Mouse (Mus musculus): ENCODE measurements around the gene Ptrh2. TPM values are rescaled to one million over a fixed set of nuclear protein-coding genes. Genes with fewer than 3 reads are reported as not detected.

Gene Ptrh2
- total RNA-seq (2015): 11.8 and 12.2 TPM in 2 replicates
- total RNA-seq (2017): 12.9 and 14.6 TPM in 2 replicates

DNA sequence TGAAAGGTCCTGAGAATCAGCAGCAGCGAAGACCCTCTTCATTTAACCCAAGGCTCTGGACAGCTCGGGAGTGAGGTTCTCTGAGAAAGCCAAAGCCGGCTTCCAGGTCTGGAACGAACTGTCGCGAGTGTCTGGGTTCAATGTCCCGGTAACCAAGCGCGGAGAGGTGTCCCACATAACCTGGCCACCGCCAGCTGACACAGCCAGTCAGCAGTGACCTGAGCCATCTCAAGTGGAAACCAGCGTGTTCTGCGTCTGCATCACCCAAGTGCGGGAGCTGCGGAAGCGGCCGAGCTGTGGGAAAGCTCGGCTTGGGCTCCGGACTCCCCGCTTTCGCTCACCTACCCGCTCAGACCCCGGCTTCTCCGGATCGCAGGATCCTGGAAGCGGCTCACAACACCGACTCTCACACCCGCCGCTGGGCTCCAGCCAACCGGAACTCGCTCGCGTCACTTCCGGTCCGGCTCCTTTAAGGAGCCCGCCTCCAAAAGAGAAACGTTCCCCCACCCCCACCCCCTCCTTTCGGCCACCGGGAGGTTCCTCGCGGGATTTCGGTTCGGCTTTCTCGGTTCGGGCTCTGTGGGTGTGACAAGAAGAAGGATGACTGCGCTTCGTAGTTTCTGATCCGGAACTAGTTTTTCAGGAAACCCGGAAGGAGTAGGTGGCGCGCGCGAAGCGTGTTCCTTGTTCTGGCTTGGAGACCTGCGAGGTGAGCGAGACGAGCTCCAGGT, at the start of gene Ptrh2, which contains the start of gene Vmp1:
TSS of gene Ptrh2 (plus strand) at position 591 of the 731 bp plus-strand sequence.
TSS of gene Vmp1 (minus strand) at position 442 of the 731 bp plus-strand sequence.
- ATAC-seq (ENCODE audit: poor library complexity, severe bottlenecking): peak; percentile 98

DNA sequence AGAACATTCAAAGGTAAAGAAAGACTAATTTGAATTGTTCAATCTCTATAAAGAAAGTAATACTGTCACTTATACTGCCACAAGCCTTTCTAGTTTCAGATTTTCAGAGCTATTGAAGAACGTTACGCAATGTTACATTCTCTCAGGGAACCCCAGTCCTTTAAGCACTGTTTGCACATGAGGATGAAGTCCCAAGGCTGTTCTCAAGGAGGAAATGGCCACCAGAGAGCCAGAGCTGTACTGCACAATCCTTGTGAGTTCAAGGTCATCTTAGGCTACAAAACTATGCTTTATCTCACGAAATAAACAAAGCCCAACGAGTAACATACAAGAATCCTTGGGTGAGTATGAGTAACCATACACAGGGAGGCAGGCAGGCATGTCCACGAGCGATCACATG, 49.4 kb upstream of the Ptrh2 start:
- ATAC-seq (ENCODE audit: poor library complexity, severe bottlenecking): no peak

DNA sequence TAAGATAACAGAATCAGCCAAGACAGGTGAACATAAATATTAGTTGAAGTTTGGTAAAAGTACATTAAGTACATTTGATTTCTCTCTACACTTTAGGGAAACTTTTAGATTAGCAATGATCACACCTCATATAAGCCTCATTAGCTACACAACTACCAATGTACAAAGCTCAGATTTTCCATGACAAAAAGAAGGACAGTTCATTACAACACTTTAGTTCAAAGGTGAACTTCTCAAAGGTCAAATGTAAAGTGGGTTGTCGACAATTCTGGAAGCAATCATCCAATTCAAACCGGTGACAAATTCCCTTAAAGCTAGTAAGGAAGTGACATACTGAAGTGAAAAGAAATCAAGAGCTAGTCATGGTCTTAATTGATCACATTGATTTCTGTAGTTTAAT, 46.1 kb upstream of the Ptrh2 start:
- ATAC-seq (ENCODE audit: poor library complexity, severe bottlenecking): no peak

DNA sequence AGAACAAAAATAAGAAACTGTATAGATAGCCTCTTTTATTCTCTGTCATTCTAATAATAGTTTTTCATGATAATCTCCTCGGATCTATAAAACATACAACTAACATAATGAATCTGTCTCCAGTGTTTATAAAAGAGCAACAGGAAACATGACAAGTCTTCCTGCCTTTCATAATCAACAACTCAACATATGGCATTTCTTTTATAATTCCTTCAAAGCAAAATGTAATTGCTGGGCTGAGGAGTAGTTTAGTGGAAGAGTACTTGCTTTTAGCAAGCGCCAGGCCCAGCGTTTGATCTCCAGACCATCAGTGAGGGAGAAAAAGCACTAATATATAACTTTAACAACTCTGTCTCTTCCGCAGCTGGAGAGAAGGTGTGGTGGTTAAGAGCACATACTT, 42.1 kb upstream of the Ptrh2 start:
- ATAC-seq (ENCODE audit: poor library complexity, severe bottlenecking): no peak

DNA sequence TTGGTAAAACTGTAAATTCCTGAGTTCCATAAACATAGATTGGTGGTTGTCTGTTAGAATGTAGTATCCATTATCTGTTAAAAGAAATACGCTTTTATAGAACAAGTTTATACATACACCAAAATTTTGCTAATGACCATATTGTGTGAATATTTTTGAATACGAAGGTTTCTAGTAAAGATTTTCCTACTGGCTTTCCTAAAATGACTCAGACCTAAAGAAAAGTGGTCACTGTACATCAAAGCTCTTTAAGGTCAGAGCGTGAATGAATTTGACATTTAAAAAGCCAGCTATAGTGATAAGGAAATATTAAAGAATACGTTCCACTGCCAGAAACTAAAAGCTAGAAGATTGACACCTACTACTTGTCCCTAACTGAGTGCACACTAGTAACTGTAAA, 39.2 kb upstream of the Ptrh2 start:
- no peak for ATAC-seq (ENCODE audit: poor library complexity, severe bottlenecking)

DNA sequence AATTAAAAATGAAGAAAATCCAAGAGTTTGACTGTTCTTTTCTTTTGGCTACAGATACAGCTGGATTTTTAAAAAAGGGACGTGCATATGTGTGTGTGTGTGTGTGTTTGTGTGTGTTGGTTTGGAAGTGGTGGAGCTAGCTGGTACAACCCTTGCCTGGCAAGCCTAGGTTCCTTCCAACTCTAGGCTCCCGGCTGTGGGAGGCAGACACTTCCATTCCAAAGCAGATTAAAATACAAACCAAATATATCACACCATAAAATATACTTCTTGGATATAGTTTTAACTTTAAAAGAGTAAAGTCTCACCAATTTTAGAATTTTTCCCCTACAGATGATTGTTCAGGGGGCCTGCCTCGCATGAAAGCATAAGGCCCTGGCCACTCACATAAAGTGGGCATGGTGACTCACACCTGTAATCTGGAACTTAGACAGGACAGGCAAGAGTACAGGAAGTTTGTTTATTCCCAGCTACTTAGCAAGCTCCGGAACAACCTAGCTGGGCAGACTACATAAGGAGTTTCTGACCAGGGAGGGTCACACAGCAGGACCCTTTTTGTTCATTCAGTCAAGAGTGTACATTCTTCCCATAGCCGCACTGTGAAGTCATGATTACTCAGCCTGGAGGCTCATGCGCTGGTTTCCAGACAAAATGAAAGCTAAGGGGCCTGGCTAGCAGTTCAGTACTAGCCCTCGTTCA, 37.5 kb upstream of the Ptrh2 start:
- ATAC-seq (ENCODE audit: poor library complexity, severe bottlenecking): no peak

DNA sequence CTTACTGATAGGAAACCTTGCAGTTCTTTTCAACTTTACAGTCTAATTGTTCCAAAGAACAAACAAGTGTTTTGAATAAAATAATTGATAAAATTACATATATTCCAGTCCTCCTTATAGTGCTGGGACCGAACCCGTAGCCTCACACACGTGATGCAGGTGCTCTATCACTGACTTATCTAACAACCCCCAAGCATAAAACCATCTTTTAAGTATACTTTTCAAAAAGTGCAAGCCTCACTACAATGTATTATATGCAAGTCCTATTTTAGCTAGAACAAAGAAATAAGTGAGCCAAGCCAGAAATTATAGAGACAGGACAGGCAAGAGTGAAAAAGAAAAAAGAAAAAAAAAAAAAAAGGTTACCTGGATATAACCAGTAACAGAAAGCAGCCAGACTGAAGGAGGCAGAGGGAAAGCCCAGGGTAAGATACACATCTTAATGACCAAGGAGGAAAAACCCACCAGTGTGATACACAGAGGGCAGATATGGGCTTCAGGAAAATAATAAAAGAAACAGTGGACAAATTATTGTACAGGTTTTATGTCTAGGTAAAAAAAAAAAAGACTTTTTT, 36.8 kb upstream of the Ptrh2 start:
- no peak for ATAC-seq (ENCODE audit: poor library complexity, severe bottlenecking)

DNA sequence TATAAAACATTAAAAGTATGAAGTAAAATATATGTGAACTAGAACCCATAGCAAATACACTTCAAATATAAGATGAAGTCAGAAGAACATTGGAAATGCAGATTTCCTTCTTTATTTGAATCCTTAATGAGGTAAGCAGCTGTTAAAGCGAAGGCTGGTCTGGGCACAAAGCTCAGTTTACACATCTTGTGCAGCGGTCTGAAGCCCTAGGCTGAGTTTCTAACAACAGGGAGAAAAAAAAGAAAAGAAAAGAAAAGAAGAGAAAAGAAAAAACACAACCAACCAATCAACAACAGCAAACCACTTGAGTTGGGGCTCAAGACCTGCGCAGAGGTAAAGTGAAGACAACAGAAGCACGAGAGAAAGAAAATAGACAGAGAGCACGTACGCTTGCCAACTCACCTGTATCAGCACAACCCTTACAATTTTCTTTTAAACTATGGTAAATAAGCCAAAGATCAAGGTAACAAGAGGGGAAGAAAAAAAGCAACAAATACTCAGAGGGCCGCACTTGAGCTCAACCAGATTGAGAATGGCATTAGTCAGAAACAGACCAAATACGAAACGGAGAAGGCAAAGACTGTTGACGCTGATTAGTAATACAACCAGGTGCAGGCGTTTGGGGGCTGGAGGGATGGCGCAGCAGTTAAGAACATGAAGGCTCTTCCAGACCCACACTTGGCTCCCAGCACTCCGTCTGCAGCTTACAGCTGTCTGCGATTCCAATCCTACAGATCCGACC, 35.9 kb upstream of the Ptrh2 start:
- no peak for ATAC-seq (ENCODE audit: poor library complexity, severe bottlenecking)

DNA sequence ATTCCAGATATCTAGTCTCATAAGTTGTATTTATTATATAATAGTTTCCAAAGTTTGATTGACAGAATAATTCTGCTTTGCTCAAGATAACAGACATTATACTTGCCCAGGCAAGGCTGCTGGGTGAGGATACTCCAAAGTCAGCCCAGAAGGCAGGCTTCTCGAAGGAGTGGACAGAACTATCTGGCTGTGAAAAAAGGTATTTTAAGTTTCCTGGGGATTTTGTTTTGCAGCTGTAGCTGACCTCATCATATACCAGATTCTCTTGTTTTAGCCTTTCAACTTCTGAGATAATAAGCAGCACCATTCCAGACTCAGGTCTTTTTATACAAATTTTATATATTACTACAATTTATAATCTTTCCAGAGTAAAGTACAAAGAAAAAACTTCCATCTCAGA, 34.2 kb upstream of the Ptrh2 start:
- ATAC-seq (ENCODE audit: poor library complexity, severe bottlenecking): no peak

DNA sequence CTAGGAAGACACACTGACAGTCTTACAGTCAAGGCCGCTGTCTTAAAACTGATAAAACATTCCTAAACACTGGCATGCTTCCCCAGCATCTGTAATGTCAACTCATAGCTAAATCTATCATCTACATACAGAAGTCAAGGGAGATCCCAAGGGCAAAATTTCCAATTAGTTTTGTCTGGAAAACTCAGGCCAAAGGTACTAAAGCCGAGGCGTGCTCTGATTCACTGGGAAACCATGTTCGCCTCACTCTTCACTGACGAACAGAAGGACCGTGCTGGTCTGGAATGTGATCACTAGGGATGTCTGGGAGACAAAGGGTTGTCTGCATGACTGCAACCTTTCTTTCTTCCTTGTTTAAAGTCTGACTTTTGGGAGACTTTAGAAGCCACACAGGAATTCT, 33.1 kb upstream of the Ptrh2 start:
- no peak for ATAC-seq (ENCODE audit: poor library complexity, severe bottlenecking)

DNA sequence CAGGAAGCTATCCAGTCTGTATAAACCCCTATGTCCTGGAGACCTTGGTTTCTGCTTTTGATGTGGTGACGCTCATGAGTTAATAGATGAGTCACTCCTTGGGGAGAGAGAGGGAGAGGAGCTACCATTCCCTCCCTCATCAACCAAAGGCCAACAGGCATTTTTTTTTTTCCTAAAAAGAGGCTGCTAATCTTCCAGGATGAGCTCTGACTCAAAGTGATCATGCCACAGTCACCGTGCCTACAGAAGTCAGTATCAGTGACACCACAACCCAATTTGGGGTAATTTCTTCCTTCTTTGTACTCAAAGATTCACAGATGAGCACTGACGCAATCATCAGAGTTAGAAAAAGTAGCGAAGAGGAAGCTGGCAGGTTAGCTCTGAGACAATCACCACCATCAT, 31.2 kb upstream of the Ptrh2 start:
- ATAC-seq (ENCODE audit: poor library complexity, severe bottlenecking): peak; percentile 89

DNA sequence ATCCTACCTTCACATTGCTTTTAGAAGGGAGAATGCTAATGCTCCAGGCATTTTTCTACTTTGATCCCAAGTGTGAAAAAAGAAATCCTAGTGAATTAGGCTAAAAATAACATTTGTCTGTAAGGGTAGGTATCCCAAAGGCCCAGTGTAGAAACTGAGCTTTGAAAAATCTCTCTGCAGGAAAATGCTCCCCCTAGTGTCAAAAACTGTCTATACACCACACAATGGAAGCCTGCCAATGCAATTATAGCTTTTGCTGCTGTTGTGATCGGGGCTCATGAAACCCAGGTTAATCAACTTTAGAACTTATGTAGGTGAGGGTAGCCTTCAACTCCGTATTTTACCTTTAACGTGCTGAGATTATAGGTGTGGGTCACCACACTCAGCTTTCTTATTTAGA, 30.3 kb upstream of the Ptrh2 start:
- peak; percentile 66 for ATAC-seq (ENCODE audit: poor library complexity, severe bottlenecking)

DNA sequence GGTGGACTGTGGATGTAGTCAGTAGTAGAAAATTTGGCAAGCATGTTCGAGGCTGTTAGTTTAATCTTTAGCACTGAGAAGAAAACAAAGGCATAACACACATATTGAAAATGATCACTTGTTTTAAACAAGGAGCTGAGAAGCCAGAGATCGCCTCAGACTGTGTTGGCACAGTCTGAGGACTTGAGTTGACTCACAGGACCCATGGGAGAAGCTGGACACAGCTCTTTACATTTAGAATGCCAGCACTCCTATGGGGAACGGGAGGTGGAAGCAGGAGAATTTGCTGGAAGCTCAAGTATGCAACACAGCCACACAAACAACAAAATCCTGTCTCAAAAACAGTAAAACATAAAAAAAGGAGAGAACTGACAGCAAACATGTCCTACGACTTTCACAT, 29.7 kb upstream of the Ptrh2 start:
- ATAC-seq (ENCODE audit: poor library complexity, severe bottlenecking): no peak

DNA sequence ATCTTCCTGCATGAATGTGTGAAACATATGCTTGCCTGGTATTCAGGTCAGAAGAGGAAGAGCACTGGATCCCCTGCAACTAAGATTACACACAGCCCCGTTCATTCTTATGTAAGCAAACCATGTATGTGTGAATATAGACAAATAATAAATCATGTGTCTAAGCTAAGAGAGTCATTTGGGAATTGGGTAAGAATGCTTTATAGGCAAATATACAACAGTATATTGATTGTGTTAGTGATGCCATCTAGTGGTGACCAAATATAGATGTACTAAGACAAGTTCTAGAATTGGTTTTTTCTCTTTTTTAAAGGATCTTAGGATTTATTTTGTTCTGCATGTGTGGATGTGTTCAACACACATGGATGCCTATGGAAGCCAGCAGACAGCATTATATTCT, 28.1 kb upstream of the Ptrh2 start:
- ATAC-seq (ENCODE audit: poor library complexity, severe bottlenecking): no peak

DNA sequence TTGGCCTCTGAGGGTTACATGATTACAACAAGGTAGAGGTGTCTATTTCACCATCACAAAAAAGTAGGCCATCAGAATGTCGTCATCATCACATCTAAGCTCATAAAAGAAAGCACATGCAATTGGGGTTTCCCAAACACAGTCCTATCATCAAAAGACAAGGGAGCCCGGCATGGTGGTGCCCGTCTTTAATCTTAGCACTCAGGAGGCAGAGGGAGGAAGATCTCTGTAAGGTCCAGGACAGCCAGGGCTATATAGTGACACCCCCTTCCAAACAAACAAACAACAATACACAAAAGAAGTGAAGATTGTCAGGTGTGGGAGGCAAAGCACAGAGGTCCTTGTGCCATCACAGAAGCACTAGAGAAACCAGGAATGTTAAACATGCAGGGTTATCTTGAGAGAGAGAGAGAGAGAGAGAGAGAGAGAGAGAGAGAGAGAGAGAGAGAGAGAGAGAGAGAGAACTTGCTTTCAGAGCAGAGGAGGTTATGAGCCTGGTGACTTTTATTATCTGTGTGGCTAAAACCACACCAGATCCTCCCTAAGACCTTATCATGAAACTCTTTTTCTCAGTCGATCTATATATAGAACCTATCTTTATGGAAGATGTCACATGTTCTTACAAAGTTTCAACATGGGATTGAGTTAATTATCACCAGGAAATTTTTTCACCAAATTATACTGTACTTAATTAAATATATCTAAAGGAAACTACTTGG, 26.8 kb upstream of the Ptrh2 start:
- ATAC-seq (ENCODE audit: poor library complexity, severe bottlenecking): no peak

DNA sequence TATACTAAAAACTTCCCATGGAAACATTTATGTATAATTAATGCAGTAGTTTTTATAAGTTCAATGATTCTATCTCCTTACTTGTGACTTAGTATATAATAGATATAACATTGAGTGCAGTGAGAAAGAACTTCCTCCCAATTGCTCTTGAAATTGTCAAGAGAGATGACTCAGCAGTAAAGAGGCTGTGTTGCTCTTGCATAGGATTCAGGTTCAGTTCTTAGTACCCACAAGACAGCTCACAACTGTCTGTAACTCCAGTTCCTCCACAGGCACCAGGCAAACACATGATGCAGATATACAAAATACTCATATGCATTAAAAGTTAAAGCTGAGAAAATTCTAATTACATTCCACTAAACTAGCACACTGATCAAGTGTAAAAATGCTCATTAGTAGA, 25.9 kb upstream of the Ptrh2 start:
- peak; percentile 61 for ATAC-seq (ENCODE audit: poor library complexity, severe bottlenecking)

DNA sequence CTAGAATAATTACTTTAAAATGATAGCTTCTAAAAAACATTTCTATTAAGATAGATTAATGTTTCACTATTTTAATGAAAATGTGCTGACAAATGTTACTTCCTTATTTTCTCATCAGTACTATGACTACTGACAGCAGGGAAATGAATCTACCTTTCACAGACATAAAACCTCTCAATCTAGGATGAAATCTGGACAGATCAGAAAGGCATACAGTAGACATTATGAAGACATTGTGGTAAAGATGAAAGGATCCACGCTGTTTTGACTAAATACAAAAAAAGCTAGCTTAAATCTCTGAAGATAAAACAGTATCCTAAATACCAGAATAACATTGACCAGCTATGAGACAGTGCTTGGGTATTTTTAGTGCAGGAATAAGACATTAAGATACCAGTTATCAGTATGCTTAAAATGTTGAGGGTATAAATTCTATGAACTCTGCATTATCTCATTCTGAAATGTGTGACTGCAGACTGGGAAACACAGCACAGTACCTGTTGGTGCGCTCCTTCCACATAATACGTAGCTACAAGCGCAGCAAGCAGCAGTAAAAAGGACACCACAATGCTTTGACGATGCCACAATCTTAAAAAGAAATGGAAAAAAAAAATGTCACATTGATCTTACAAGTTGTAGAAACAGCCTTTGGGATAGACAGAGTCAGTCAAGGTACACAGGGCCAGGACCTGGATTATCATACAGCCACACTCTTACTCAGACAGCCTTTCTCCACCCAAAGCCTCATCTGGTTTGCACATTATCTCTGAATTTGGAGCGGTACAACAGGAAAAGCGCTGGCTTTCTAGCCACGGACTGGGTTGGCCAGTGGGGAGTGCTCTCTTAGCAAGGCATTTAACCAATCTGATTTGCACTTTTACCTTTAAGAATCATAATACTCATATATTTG, 20.5 kb upstream of the Ptrh2 start:
- ATAC-seq (ENCODE audit: poor library complexity, severe bottlenecking): no peak

DNA sequence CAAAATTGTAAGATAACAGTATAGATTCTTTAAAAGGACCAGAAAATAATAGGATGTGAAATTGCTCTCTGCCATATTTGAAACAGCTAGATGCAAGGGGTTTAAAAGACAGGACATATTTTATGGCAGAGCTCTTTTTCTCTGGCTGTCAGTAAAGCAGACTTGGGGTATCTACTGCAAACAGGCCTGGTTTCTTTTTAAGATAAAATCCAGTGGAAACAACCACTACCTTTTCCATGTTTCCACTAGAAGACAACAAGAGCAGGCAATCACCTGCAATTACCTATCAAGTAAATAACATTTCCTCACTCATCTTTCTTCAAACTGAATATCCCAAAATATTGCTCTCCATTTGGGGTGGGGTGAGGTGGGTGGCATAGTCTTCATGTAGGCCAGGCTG, 19.8 kb upstream of the Ptrh2 start:
- no peak for ATAC-seq (ENCODE audit: poor library complexity, severe bottlenecking)

DNA sequence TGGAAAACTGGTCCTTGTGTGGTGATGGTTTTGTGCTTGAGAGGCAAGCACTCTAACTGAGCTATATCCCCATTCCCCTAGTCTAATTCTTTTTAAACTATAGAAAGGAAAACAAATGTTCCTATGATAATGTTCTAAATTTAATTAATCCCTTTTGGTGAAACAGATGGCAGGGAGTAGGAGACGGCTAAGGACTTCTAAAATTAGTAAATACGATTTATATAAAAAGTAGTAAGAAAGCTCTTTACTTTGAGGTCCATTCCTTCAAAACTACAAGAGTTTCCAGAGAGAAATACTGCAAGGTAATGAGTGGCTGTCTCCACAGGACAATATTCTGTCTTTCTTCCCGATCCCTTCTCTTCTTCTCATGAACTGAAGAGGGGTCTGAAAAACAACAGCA, 19.4 kb upstream of the Ptrh2 start:
- ATAC-seq (ENCODE audit: poor library complexity, severe bottlenecking): no peak

DNA sequence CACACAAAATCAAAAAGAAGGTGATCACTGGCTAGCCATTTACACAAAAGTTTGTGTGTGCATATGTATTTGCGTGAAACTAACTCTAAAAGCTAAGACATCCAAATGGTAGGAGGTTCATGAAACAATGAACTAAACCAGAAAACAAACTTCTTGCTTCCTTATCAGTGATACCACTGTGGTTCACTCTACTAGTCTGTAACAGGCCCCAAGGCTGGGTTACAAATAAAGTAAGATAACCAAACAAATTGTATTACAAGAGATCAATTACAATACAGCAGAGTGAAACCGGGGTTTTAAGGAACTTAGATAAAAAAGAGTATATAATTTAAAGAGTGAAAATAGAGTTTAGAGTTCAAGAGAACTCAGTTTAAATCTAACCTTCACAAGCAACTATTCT, 16.2 kb upstream of the Ptrh2 start:
- no peak for ATAC-seq (ENCODE audit: poor library complexity, severe bottlenecking)
